Mouse (Mus musculus): ENCODE data around the gene Snx9.

Gene Snx9

GRCm38 (mm10) chr17:5806823-5807222 lies 34.3 kb upstream of the Snx9 start:
- DNase-seq (ENCODE audit: low spot score in 2 of 2), result no peak

GRCm38 (mm10) chr17:5807847-5808386 lies 33.2 kb upstream of the Snx9 start:
- DNase-seq (ENCODE audit: low spot score in 2 of 2), result no peak

- no peak for DNase-seq (ENCODE audit: low spot score in 2 of 2)
These were observed 27.1 kb upstream of the Snx9 start for GRCm38 (mm10) chr17:5813863-5814640.

- no peak for DNase-seq (ENCODE audit: low spot score in 2 of 2)
These were observed 26.5 kb upstream of the Snx9 start for GRCm38 (mm10) chr17:5814641-5814920.

GRCm38 (mm10) chr17:5817871-5818270 lies 23.3 kb upstream of the Snx9 start:
- no peak for DNase-seq (ENCODE audit: low spot score in 2 of 2)

- DNase-seq (ENCODE audit: low spot score in 2 of 2), result no peak
These were observed 22.0 kb upstream of the Snx9 start for GRCm38 (mm10) chr17:5819105-5819504.

- DNase-seq (ENCODE audit: low spot score in 2 of 2), result no peak
These were observed 21.3 kb upstream of the Snx9 start for GRCm38 (mm10) chr17:5819799-5820201.

GRCm38 (mm10) chr17:5822541-5822940 lies 18.6 kb upstream of the Snx9 start:
- no peak for DNase-seq (ENCODE audit: low spot score in 2 of 2)

GRCm38 (mm10) chr17:5823032-5823431 lies 18.1 kb upstream of the Snx9 start:
- no peak for DNase-seq (ENCODE audit: low spot score in 2 of 2)

GRCm38 (mm10) chr17:5827836-5828582 lies 13.1 kb upstream of the Snx9 start:
- DNase-seq (ENCODE audit: low spot score in 2 of 2), result no peak

GRCm38 (mm10) chr17:5828583-5828836 lies 12.6 kb upstream of the Snx9 start:
- no peak for DNase-seq (ENCODE audit: low spot score in 2 of 2)

- no peak for DNase-seq (ENCODE audit: low spot score in 2 of 2)
These were observed 12.2 kb upstream of the Snx9 start for GRCm38 (mm10) chr17:5828944-5829343.

- DNase-seq (ENCODE audit: low spot score in 2 of 2), result no peak
These were observed 11.2 kb upstream of the Snx9 start for GRCm38 (mm10) chr17:5829930-5830329.

GRCm38 (mm10) chr17:5830382-5830781 lies 10.7 kb upstream of the Snx9 start:
- DNase-seq (ENCODE audit: low spot score in 2 of 2), result no peak

GRCm38 (mm10) chr17:5830832-5831231 lies 10.3 kb upstream of the Snx9 start:
- DNase-seq (ENCODE audit: low spot score in 2 of 2), result no peak

- DNase-seq (ENCODE audit: low spot score in 2 of 2), result no peak
These were observed 9.8 kb upstream of the Snx9 start for GRCm38 (mm10) chr17:5831257-5831806.

- no peak for DNase-seq (ENCODE audit: low spot score in 2 of 2)
These were observed 7.0 kb upstream of the Snx9 start for GRCm38 (mm10) chr17:5834166-5834565.

GRCm38 (mm10) chr17:5834798-5835328 lies 6.3 kb upstream of the Snx9 start:
- DNase-seq (ENCODE audit: low spot score in 2 of 2), result no peak

- no peak for DNase-seq (ENCODE audit: low spot score in 2 of 2)
These were observed 1.4 kb upstream of the Snx9 start for GRCm38 (mm10) chr17:5839549-5840240.

GRCm38 (mm10) chr17:5840550-5841127 lies 490 bp upstream of the Snx9 start:
- DNase-seq (ENCODE audit: low spot score in 2 of 2), result peak in 1 of 2 experiments; percentile 26

- no peak for DNase-seq (ENCODE audit: low spot score in 2 of 2)
These were observed 779 bp downstream of the Snx9 start for GRCm38 (mm10) chr17:5841943-5842273.
